Mouse (Mus musculus) heart, embryonic 11.5 days (tissue): ENCODE results near the gene Acp4. TPM values are rescaled to one million over a fixed set of nuclear protein-coding genes. Genes with fewer than 3 reads are reported as not detected.

Source experiments
- ATAC-seq: fragments of 200-750 bp; cut with Nextera tagmentation; replicated peaks from 2 replicates; pipeline ENCODE4 v1.8.0; 2017; ENCODE audit warnings: moderate library complexity; ENCODE audit not compliant: insufficient number of reproducible peaks, low FRiP score, low TSS enrichment
- H3K27ac ChIP-seq: fragments of 300-500 bp; sonication (generic); 2 replicates; pipeline ENCODE4 v1.5.1; 2014; ENCODE audit warnings: mild to moderate bottlenecking, low read depth, low read length
- H3K27me3 ChIP-seq: fragments of 300-500 bp; sonication (generic); 2 replicates; pipeline ENCODE4 v1.6.1; 2014; ENCODE audit warnings: mild to moderate bottlenecking, low read length, mixed read lengths; ENCODE audit not compliant: control insufficient read depth, insufficient read depth
- H3K36me3 ChIP-seq: fragments of 300-500 bp; sonication (generic); 2 replicates; pipeline ENCODE4 v1.6.1; 2014; ENCODE audit warnings: mild to moderate bottlenecking, low read length, moderate library complexity, mixed read lengths; ENCODE audit not compliant: control insufficient read depth, insufficient read depth
- H3K4me1 ChIP-seq: fragments of 300-500 bp; sonication (generic); 2 replicates; pipeline ENCODE4 v1.6.1; 2014; ENCODE audit warnings: low read length; ENCODE audit not compliant: control insufficient read depth, insufficient read depth
- H3K4me2 ChIP-seq: fragments of 300-500 bp; sonication (generic); 2 replicates; pipeline ENCODE4 v1.6.1; 2014; ENCODE audit warnings: mild to moderate bottlenecking, moderate library complexity
- H3K4me3 ChIP-seq: fragments of 300-500 bp; sonication (generic); 2 replicates; pipeline ENCODE4 v1.5.1; 2014; ENCODE audit warnings: low read depth, low read length
- H3K9ac ChIP-seq: fragments of 300-500 bp; sonication (generic); 2 replicates; pipeline ENCODE4 v1.6.1; 2014; ENCODE audit warnings: mild to moderate bottlenecking, low read depth, low read length, moderate library complexity
- H3K9me3 ChIP-seq: fragments of 300-500 bp; sonication (generic); replicated peaks from 2 replicates; pipeline ENCODE4 v1.6.1; 2016; ENCODE audit warnings: low read length; ENCODE audit not compliant: control insufficient read depth
- WGBS: fragments of 180-500 bp; shearing (Covaris S2); extraction: QIAGEN DNeasy Blood & Tissue Kit; methylation state at CpG from one replicate; pipeline ENCODE4 v1.1.7; 2014; ENCODE audit not compliant: insufficient replicate concordance; 5-methylcytosine and 5-hydroxymethylcytosine counted together
- polyA plus RNA-seq: library from polyadenylated mRNA; unstranded; fragments of >200 nt; fragmentation: Nextera tagmentation; extraction: Ambion mirVana; gene quantifications from 2 replicates; pipeline ENCODE4 v1.2.1, GENCODE M21; 2014

Acp4 gene
- polyA plus RNA-seq, 1 experiment from 2014 or later, result not detected

GRCm38 (mm10) chr7:44290986-44291385 is 33.8 kb upstream of the Acp4 start:
- no peak for ATAC-seq
- no peaks in the 10 kb centered on the region for H3K27me3 ChIP-seq
- no peak overlapping the region for H3K4me3 ChIP-seq
- H3K36me3 ChIP-seq, result no peaks in the 10 kb centered on the region
- H3K9ac ChIP-seq, result no peak overlapping the region
- WGBS, result 73% methylated on average over 4 of the region's 4 CpGs
- H3K9me3 ChIP-seq, result no peaks in the 10 kb centered on the region; the same call in none of the 2 replicates
- H3K27ac ChIP-seq, result no peak overlapping the region
- no peak overlapping the region for H3K4me2 ChIP-seq
- no peaks in the 10 kb centered on the region for H3K4me1 ChIP-seq

GRCm38 (mm10) chr7:44287760-44288159 is 30.6 kb upstream of the Acp4 start:
- no peak overlapping the region for H3K27ac ChIP-seq
- ATAC-seq, result no peak

GRCm38 (mm10) chr7:44281586-44281985 is 24.4 kb upstream of the Acp4 start:
- H3K9ac ChIP-seq, result no peak overlapping the region
- 73% methylated on average over 7 of the region's 7 CpGs for WGBS
- H3K4me2 ChIP-seq, result no peak overlapping the region
- H3K4me1 ChIP-seq, result no peaks in the 10 kb centered on the region
- no peaks in the 10 kb centered on the region for H3K27me3 ChIP-seq
- no peak overlapping the region for H3K4me3 ChIP-seq
- no peaks in the 10 kb centered on the region for H3K36me3 ChIP-seq
- peaks cover 2% of the 10 kb centered on the region; the same call in 1 of the 2 replicates for H3K9me3 ChIP-seq
- no peak overlapping the region for H3K27ac ChIP-seq
- ATAC-seq, result no peak

More at GRCm38 (mm10) chr7:44287760-44288159, 30.6 kb upstream of the Acp4 start:
- H3K9ac ChIP-seq, result no peak overlapping the region
- no peak overlapping the region for H3K4me3 ChIP-seq
- H3K4me1 ChIP-seq, result no peaks in the 10 kb centered on the region
- 58% methylated on average over 7 of the region's 7 CpGs for WGBS
- no peak overlapping the region for H3K4me2 ChIP-seq
- H3K36me3 ChIP-seq, result no peaks in the 10 kb centered on the region
- H3K9me3 ChIP-seq, result no peaks in the 10 kb centered on the region; the same call in none of the 2 replicates
- no peaks in the 10 kb centered on the region for H3K27me3 ChIP-seq

- no peaks in the 10 kb centered on the region for H3K4me1 ChIP-seq
- H3K9ac ChIP-seq, result no peak overlapping the region
- no peak for ATAC-seq
- WGBS, result 59% methylated on average over 1 of the region's 1 CpGs
- H3K4me3 ChIP-seq, result no peak overlapping the region
- H3K4me2 ChIP-seq, result no peak overlapping the region
- no peaks in the 10 kb centered on the region for H3K27me3 ChIP-seq
- 0 out of 2 replicates have a peak, but pooled peaks cover 2% of the 10 kb centered on the region for H3K9me3 ChIP-seq
- no peak overlapping the region for H3K27ac ChIP-seq
- H3K36me3 ChIP-seq, result no peaks in the 10 kb centered on the region
Measured at GRCm38 (mm10) chr7:44280959-44281358, 23.8 kb upstream of the Acp4 start.

- no peaks in the 10 kb centered on the region for H3K36me3 ChIP-seq
- ATAC-seq, result no peak
- 0 out of 2 replicates have a peak, but pooled peaks cover 2% of the 10 kb centered on the region for H3K9me3 ChIP-seq
- H3K4me2 ChIP-seq, result no peak overlapping the region
- no peaks in the 10 kb centered on the region for H3K4me1 ChIP-seq
- H3K4me3 ChIP-seq, result no peak overlapping the region
- H3K27ac ChIP-seq, result no peak overlapping the region
- WGBS, result 50% methylated on average over 2 of the region's 2 CpGs
- H3K9ac ChIP-seq, result no peak overlapping the region
- peaks cover 14% of the 10 kb centered on the region for H3K27me3 ChIP-seq
Measured at GRCm38 (mm10) chr7:44277250-44277622, 20.1 kb upstream of the Acp4 start.

GRCm38 (mm10) chr7:44276461-44277249 is 19.5 kb upstream of the Acp4 start:
- ATAC-seq, result no peak
- 62% methylated on average over 10 of the region's 10 CpGs for WGBS
- peaks cover 14% of the 10 kb centered on the region for H3K27me3 ChIP-seq
- no peak overlapping the region for H3K4me3 ChIP-seq
- H3K4me2 ChIP-seq, result no peak overlapping the region
- no peaks in the 10 kb centered on the region for H3K4me1 ChIP-seq
- H3K27ac ChIP-seq, result no peak overlapping the region
- H3K36me3 ChIP-seq, result no peaks in the 10 kb centered on the region
- no peak overlapping the region for H3K9ac ChIP-seq
- H3K9me3 ChIP-seq, result 0 out of 2 replicates have a peak, but pooled peaks cover 2% of the 10 kb centered on the region

- no peak overlapping the region for H3K27ac ChIP-seq
- H3K9ac ChIP-seq, result no peak overlapping the region
- peaks cover 14% of the 10 kb centered on the region for H3K27me3 ChIP-seq
- no peak overlapping the region for H3K4me2 ChIP-seq
- H3K4me3 ChIP-seq, result no peak overlapping the region
- ATAC-seq, result no peak
- WGBS, result 62% methylated on average over 3 of the region's 3 CpGs
- 0 out of 2 replicates have a peak, but pooled peaks cover 2% of the 10 kb centered on the region for H3K9me3 ChIP-seq
- no peaks in the 10 kb centered on the region for H3K4me1 ChIP-seq
- no peaks in the 10 kb centered on the region for H3K36me3 ChIP-seq
Measured at GRCm38 (mm10) chr7:44275546-44275945, 18.4 kb upstream of the Acp4 start.

GRCm38 (mm10) chr7:44274096-44274495 is 16.9 kb upstream of the Acp4 start:
- WGBS, result 21% methylated on average over 11 of the region's 11 CpGs
- H3K4me3 ChIP-seq, result no peak overlapping the region
- peaks cover 16% of the 10 kb centered on the region for H3K27me3 ChIP-seq
- no peaks in the 10 kb centered on the region for H3K4me1 ChIP-seq
- no peak for ATAC-seq
- no peak overlapping the region for H3K4me2 ChIP-seq
- H3K36me3 ChIP-seq, result no peaks in the 10 kb centered on the region
- no peak overlapping the region for H3K27ac ChIP-seq
- H3K9me3 ChIP-seq, result 0 out of 2 replicates have a peak, but pooled peaks cover 2% of the 10 kb centered on the region
- no peak overlapping the region for H3K9ac ChIP-seq

- WGBS, result 58% methylated on average over 7 of the region's 7 CpGs
- H3K9ac ChIP-seq, result no peak overlapping the region
- peaks cover 19% of the 10 kb centered on the region for H3K27me3 ChIP-seq
Measured at GRCm38 (mm10) chr7:44273446-44273845, 16.3 kb upstream of the Acp4 start.

More at GRCm38 (mm10) chr7:44273446-44273845, 16.3 kb upstream of the Acp4 start:
- Histone ChIP-seq H3K9me3 (0 out of 2 replicates have a peak, but pooled peaks cover 2% of the 10 kb centered on the region), H3K4me2 (no peak overlapping the region), H3K36me3 (no peaks in the 10 kb centered on the region), H3K4me1 (no peaks in the 10 kb centered on the region), H3K4me3 (no peak overlapping the region), H3K27ac (no peak overlapping the region)
- ATAC-seq, result no peak
